Mouse (Mus musculus) liver, embryonic 16.5 days (tissue): ENCODE measurements around the gene Ms4a5. TPM values are rescaled to one million over a fixed set of nuclear protein-coding genes. Genes with fewer than 3 reads are reported as not detected.
"Not testable (repeated sequence)": the region's sequence is repeated elsewhere in the genome, so short reads cannot be mapped to it uniquely, and the experiment has no call there.

Source experiments
- ATAC-seq: fragments of 200-750 bp; cut with Nextera tagmentation; 2 replicates; pipeline ENCODE4 v1.8.0; 2017; ENCODE audit warnings: low read depth, mild to moderate bottlenecking, moderate number of reproducible peaks, moderate library complexity
- H3K27ac ChIP-seq: fragments of 300-500 bp; sonication (generic); 2 replicates; pipeline ENCODE4 v1.5.1; 2014; ENCODE audit warnings: mild to moderate bottlenecking, low read length
- H3K27me3 ChIP-seq: fragments of 300-500 bp; sonication (generic); 2 replicates; pipeline ENCODE4 v1.6.1; 2014; ENCODE audit warnings: low read depth, low read length, mixed read lengths; ENCODE audit not compliant: control insufficient read depth, insufficient read depth
- H3K36me3 ChIP-seq: fragments of 300-500 bp; sonication (generic); 2 replicates; pipeline ENCODE4 v1.6.1; 2014; ENCODE audit warnings: mild to moderate bottlenecking; ENCODE audit not compliant: control insufficient read depth, insufficient read depth
- H3K4me1 ChIP-seq: fragments of 300-500 bp; sonication (generic); 2 replicates; pipeline ENCODE4 v1.6.1; 2014; ENCODE audit warnings: low read depth, low read length, mixed read lengths; ENCODE audit not compliant: control insufficient read depth
- H3K4me2 ChIP-seq: fragments of 300-500 bp; sonication (generic); 2 replicates; pipeline ENCODE4 v1.6.1; 2014; ENCODE audit warnings: low read depth, low read length, mixed read lengths
- H3K4me3 ChIP-seq: fragments of 300-500 bp; sonication (generic); 2 replicates; pipeline ENCODE4 v1.5.1; 2014; ENCODE audit warnings: low read depth, mild to moderate bottlenecking, low read length
- H3K9ac ChIP-seq: fragments of 300-500 bp; sonication (generic); 2 replicates; pipeline ENCODE4 v1.6.1; 2014; ENCODE audit warnings: low read depth, low read length
- H3K9me3 ChIP-seq: fragments of 300-500 bp; sonication (generic); replicated peaks from 2 replicates; pipeline ENCODE4 v1.6.1; 2016; ENCODE audit warnings: low read length; ENCODE audit not compliant: control insufficient read depth
- WGBS: fragments of 180-500 bp; shearing (Covaris S2); extraction: QIAGEN DNeasy Blood & Tissue Kit; methylation state at CpG from one replicate; pipeline ENCODE4 v1.1.7; 2014; ENCODE audit not compliant: insufficient replicate concordance; 5-methylcytosine and 5-hydroxymethylcytosine counted together
- polyA plus RNA-seq: library from polyadenylated mRNA; unstranded; fragments of >200 nt; fragmentation: Nextera tagmentation; extraction: Ambion mirVana; gene quantifications from 2 replicates; pipeline ENCODE4 v1.2.1, GENCODE M21; 2015

Ms4a5 gene
- polyA plus RNA-seq, 1 experiment from 2014 or later, result not detected

DNA sequence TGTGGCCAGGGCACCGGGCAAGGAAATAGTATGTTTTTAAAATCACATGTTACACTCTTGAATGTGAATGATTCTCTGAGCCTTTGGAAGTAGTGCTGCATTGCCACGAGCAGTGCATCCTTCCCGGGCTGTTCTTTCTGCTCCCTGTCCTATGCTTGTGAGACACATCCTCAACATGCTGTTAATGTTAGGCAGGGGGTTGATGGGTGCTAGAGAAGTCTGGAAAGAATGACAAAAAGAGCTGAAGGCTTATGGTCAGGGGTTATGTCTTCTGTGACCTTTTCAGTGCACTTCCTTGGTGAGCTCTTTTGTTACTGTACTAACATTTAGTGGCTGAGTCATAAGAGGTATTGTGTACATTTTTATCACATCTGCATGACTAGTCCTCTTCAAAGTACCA, 3.5 kb downstream of the Ms4a5 start:
- no peaks in the 10 kb centered on the region for H3K4me1 ChIP-seq
- H3K27me3 ChIP-seq, result no peaks in the 10 kb centered on the region
- 69% methylated on average over 3 of the region's 3 CpGs for WGBS
- no peak overlapping the region for H3K9ac ChIP-seq
- no peaks in the 10 kb centered on the region for H3K9me3 ChIP-seq
- no peak for ATAC-seq
- H3K27ac ChIP-seq, result no peak overlapping the region
- H3K4me2 ChIP-seq, result no peak overlapping the region
- no peak overlapping the region for H3K4me3 ChIP-seq
- H3K36me3 ChIP-seq, result no peaks in the 10 kb centered on the region

DNA sequence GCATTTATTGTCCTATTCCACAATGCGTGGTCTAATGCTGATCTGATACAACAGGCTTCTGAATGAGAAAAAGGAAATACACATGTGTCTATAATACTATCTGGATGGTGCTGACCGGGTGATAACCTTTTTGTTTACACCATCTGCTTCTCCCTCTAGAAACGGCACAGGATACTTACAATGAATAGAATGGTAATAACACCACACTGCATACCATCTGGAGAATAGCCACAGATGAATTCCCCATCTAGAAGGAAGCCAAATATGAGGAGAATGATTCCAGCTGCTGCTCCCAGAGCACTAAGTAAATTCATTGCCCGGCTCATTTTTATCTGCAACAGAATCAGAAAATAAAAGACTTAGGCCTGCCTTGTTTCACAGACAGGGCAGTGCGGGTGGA, 7.2 kb downstream of the Ms4a5 start:
- Histone ChIP-seq H3K4me3 (no peak overlapping the region), H3K36me3 (no peaks in the 10 kb centered on the region), H3K4me2 (no peak overlapping the region), H3K9ac (no peak overlapping the region), H3K27me3 (no peaks in the 10 kb centered on the region), H3K27ac (no peak overlapping the region), H3K4me1 (no peaks in the 10 kb centered on the region), H3K9me3 (no peaks in the 10 kb centered on the region)
- 46% methylated on average over 5 of the region's 5 CpGs for WGBS
- ATAC-seq, result no peak

DNA sequence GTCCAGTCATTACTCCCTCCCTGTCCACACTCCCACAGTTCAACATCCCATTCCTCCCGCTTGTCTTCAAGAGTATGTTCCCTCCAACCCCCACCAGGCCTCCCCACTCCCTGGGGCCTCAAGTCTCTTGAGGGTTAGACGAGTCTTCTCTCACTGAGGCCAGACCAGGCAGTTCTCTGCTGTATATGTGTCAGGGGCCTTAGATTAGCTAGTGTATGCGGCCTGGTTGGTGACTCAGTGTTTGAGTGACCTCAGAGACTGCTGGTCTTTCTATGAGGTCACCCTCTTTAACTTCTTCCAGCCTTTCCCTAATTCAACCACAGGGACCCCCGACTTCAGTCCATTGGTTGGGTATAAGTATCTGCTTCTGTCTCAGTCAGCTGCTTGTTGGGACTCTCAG, 16.7 kb downstream of the Ms4a5 start:
- no peak overlapping the region for H3K9ac ChIP-seq
- no peaks in the 10 kb centered on the region for H3K4me1 ChIP-seq
- H3K27ac ChIP-seq, result no peak overlapping the region
- H3K4me3 ChIP-seq, result no peak overlapping the region
- no peaks in the 10 kb centered on the region for H3K36me3 ChIP-seq
- H3K4me2 ChIP-seq, result no peak overlapping the region
- ATAC-seq, result no peak
- H3K9me3 ChIP-seq, result no peaks in the 10 kb centered on the region
- no peaks in the 10 kb centered on the region for H3K27me3 ChIP-seq
- 56% methylated on average over 4 of the region's 4 CpGs for WGBS

DNA sequence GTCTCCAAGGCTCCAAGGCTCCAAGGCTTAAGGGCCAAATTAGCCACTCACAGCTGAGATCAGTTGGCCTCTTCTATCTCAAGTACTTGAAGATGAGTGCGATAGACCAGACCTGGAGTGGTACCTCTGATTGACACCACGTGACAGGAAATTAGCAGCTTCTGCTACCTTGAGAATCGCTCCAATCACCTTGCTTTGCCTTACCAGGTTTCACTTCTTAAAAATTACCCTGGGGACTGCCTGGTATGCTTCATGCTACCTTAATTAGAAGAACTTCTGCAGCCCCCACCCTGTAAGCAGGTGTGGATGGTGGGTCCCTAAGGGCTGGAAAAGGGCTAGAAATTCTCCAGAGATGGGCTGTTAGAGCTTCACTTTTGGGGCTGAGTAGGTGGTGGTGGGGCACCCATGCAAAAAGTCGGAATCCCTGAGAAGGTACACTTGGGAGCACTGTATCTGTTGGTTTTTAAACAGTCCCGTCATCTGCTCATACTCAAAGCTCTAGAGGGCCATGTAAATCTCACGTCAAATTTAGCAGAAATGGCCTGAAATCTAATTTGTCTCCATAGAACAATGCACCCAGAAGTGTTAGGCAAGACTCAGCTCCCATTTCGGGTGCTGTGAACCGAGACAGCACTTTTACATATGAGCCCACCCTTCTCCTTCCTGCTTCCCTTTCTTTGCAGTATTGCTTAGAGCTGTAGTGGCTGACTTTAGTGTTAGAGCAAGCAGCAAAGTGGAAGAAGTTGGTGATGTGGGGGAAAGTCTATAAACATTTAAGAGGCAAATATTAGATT, 17.4 kb downstream of the Ms4a5 start, which contains the start of gene Ms4a1:
Gene Ms4a1, minus strand, starts transcription at position 190 of the 794 bp plus-strand sequence.
- no peak within 1 kb of the TSS for H3K4me3 ChIP-seq
- no peaks in the 10 kb centered on the region for H3K27me3 ChIP-seq
- WGBS, result 54% methylated on average over 8 of the region's 8 CpGs
- no peak within 1 kb of the TSS for H3K27ac ChIP-seq
- no peaks in the 10 kb centered on the region for H3K36me3 ChIP-seq
- no peaks in the 10 kb centered on the region for H3K4me1 ChIP-seq
- H3K4me2 ChIP-seq, result no peak within 1 kb of the TSS
- no peak for ATAC-seq
- no peak within 1 kb of the TSS for H3K9ac ChIP-seq
- no peaks in the 10 kb centered on the region for H3K9me3 ChIP-seq

DNA sequence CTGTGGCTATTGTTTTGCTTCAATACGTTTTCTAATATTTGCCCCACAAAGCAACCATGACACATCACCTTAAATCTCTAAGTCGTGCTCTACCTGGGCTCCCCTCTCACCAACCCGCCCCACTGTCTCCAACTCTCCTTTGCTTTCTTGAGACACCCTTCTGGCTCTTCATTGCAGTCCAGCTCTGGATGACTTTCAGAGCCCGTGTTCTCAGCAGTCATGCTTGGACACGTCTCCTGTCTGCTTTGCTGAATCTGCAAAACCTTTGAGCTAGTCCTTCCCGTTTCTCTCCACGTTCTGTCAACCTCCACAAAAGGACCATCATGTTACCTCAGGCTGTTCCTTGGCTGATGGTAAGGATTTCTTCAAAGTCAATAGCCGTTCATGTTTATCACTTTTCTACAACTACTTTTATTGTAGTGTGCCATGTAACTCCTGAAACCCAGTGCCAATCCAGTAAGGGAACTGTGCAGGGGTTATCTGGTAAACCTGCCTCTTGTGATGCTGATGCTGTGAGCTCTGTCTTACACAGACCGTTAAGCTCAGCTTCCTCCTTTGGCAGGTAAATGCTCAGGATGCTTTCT, 19.0 kb downstream of the Ms4a5 start:
- ATAC-seq, result no peak
- H3K27me3 ChIP-seq, result no peaks in the 10 kb centered on the region
- H3K9me3 ChIP-seq, result no peaks in the 10 kb centered on the region
- WGBS, result 56% methylated on average over 9 of the region's 9 CpGs
- H3K27ac ChIP-seq, result no peak overlapping the region
- no peak overlapping the region for H3K4me3 ChIP-seq
- H3K4me1 ChIP-seq, result no peaks in the 10 kb centered on the region
- H3K36me3 ChIP-seq, result no peaks in the 10 kb centered on the region
- no peak overlapping the region for H3K4me2 ChIP-seq
- H3K9ac ChIP-seq, result no peak overlapping the region

DNA sequence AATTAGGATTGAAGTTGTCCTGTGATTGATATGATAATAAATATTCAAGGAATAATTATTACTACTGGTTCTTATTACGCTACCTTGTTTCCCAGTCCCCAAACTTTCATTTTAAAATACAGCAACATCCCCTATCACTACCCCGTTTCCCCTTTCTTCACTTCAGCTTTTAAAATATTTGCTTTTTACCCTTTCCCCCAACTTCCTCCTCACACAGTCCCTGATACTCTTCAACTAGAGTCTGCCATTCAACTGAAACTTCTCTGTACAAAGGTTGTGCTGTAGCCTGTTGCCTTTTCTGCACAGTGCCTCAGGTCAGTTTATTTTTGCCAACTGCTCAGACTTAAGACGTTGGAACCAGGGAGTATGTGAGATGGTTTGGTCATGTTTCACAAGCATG, 20.1 kb downstream of the Ms4a5 start:
- Histone ChIP-seq H3K9ac (no peak overlapping the region), H3K4me1 (no peaks in the 10 kb centered on the region), H3K36me3 (no peaks in the 10 kb centered on the region), H3K27ac (no peak overlapping the region), H3K9me3 (no peaks in the 10 kb centered on the region), H3K4me2 (no peak overlapping the region), H3K27me3 (no peaks in the 10 kb centered on the region), H3K4me3 (no peak overlapping the region)
- no peak for ATAC-seq
- WGBS, result 25% methylated on average over 3 of the region's 3 CpGs

DNA sequence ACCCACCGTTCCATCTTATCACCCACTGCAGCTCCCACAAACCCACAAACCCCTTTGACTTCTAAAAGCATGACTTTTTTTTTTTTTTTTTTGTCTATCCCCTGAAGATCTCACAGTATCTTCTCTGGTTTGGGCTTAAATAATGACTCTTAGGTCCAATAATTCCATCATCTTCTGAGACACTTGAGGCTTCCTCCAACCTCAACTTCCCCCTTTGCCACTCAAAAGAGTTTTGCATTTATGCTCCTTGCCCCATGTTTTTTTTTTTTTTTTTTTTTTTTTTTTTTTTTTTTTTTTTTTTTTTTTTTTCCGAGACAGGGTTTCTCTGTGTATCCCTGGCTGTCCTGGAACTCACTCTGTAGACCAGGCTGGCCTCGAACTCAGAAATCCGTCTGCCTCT, 20.7 kb downstream of the Ms4a5 start:
- not testable (repeated sequence) for ATAC-seq, H3K4me1 ChIP-seq, H3K4me2 ChIP-seq, H3K36me3 ChIP-seq, H3K9ac ChIP-seq, H3K9me3 ChIP-seq, H3K27ac ChIP-seq, H3K27me3 ChIP-seq, H3K4me3 ChIP-seq
- 25% methylated on average over 4 of the region's 4 CpGs for WGBS

DNA sequence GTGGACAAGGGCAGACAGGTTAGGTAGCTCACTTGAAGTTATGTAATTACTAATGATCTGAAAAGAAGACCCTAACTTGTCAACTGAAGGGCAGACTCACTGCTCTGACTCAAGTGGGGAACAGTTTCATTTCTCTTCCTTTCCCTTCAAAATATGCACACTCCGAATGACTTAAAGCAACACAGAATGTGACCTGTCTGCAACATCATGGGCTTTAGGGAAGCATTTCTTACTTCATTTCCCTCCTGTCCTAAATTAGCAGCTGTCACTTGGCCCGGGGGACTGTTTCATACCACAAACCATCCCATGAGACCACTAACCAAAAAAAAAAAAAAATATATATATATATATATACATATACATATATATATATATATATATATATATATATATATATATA, 22.2 kb downstream of the Ms4a5 start:
- Histone ChIP-seq H3K4me1 (no peaks in the 10 kb centered on the region), H3K9me3 (no peaks in the 10 kb centered on the region), H3K27ac (no peak overlapping the region), H3K4me3 (no peak overlapping the region), H3K27me3 (no peaks in the 10 kb centered on the region), H3K4me2 (no peak overlapping the region), H3K9ac (no peak overlapping the region), H3K36me3 (no peaks in the 10 kb centered on the region)
- 39% methylated on average over 2 of the region's 2 CpGs for WGBS
- ATAC-seq, result no peak

DNA sequence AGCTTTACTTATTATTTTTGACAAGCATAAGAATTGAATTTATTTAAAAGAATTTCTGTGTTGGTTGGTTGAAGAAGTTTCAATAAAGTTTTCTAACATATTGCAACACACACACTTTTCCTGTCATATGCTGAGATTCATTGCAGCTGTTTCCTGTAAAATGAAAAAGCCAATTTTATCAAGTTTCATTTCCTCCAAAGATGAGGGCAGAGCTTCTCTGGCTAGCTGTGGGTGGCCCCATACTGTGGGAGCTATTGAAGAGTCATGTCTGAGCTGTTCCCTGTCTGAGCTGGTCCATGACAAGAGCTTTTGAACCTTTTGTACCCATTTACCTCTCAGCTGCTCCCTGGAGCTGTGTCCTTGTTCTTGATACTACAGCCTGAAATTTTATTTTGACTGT, 39.4 kb downstream of the Ms4a5 start:
- Histone ChIP-seq H3K9me3 (no peaks in the 10 kb centered on the region), H3K4me3 (no peak overlapping the region), H3K9ac (no peak overlapping the region), H3K4me2 (no peak overlapping the region), H3K36me3 (no peaks in the 10 kb centered on the region), H3K4me1 (no peaks in the 10 kb centered on the region), H3K27ac (no peak overlapping the region), H3K27me3 (no peaks in the 10 kb centered on the region)
- no peak for ATAC-seq
